Mouse (Mus musculus) olfactory bulb, adult 2 months (tissue): Measurements from ENCODE around the gene Helt. TPM values are rescaled to one million over a fixed set of nuclear protein-coding genes. Genes with fewer than 3 reads are reported as not detected.

ENCODE experiments used
- H3K27ac ChIP-seq: fragments of 200-500 bp; 2 replicates; pipeline ENCODE4 v1.5.1; 2012; ENCODE audit warnings: low read depth, low read length; ENCODE audit not compliant: insufficient read depth
- H3K4me1 ChIP-seq: fragments of 200-500 bp; 2 replicates; pipeline ENCODE4 v1.6.1; 2012; ENCODE audit warnings: low read length; ENCODE audit not compliant: control insufficient read depth, insufficient read depth
- H3K4me3 ChIP-seq: fragments of 200-500 bp; 2 replicates; pipeline ENCODE4 v1.5.1; 2012; ENCODE audit warnings: mild to moderate bottlenecking, low read depth, low read length, moderate library complexity; ENCODE audit not compliant: insufficient read depth
- CTCF ChIP-seq: fragments of 200-500 bp; IDR thresholded peaks from 2 replicates; pipeline ENCODE4 v1.5.1; 2012; ENCODE audit warnings: low read depth, mild to moderate bottlenecking, low read length, moderate library complexity; ENCODE audit not compliant: insufficient read depth
- POLR2A ChIP-seq: fragments of 200-500 bp; IDR thresholded peaks from 2 replicates; pipeline ENCODE4 v1.6.1; 2012; ENCODE audit warnings: mild to moderate bottlenecking, low read depth, low read length, moderate library complexity; ENCODE audit not compliant: insufficient read depth
- WGBS: fragments of 180-500 bp; shearing (Covaris S2); methylation state at CpG from one replicate; pipeline ENCODE4 v1.1.7; 2018; 5-methylcytosine and 5-hydroxymethylcytosine counted together
- polyA plus RNA-seq: library from polyadenylated mRNA; stranded (reverse); fragments of >200 nt; gene quantifications from 2 replicates; pipeline ENCODE4 v1.2.4, GENCODE M21; 2012; ENCODE audit warnings: low replicate concordance; ENCODE audit not compliant: missing spikeins, insufficient read depth, insufficient read length

The Helt gene
- not detected in 2 replicates for polyA plus RNA-seq

DNA sequence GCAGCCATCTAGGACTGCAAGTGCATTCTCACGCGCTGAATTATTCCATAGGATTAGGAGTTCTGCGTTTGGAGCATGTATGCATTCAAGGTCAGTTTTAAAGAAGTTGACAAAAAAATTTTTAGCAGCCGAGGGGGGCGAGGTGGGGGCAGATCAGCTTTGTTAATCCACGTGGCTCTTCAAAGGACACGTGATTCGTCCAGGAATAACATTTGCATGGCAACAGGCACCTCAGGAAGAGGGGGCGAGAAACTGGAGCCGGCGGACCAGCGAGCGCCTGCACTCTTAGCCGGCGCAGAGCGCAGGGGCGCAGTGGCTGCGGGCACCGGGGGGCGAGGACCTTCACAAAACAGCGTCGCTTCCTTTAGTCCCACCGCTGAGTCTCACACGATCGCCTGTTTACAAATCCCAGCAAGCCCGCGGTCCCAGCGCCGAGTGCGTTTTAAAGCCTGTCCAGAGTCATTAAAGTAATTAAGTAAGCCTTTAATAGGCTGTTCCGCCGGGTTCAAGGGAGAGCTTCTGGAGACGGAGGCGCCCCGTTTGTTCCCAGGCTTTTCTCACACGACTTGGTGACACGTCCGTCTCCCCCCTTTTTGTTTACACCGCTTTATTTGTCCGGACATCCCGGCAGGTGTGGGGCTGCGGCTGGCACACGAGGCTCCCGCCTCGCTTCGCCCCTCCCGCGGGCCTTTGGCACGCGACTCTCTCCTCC lies at the start of gene Helt:
TSS of gene Helt (minus strand) at position 491 of the 712 bp plus-strand sequence.
- WGBS = under 1% methylated on average over 50 of the region's 50 CpGs
- H3K27ac ChIP-seq = no peak within 1 kb of the TSS
- peaks cover 21% of the 10 kb centered on the region; the same call in 1 of the 2 replicates for H3K4me1 ChIP-seq
- TF ChIP-seq POLR2A (no peak), CTCF (no peak)
- H3K4me3 ChIP-seq = no peak within 1 kb of the TSS

- no peak overlapping the region for H3K4me3 ChIP-seq
- WGBS = 86% methylated on average over 13 of the region's 13 CpGs
- no peak overlapping the region for H3K27ac ChIP-seq
- H3K4me1 ChIP-seq = no peaks in the 10 kb centered on the region
- TF ChIP-seq CTCF (no peak), POLR2A (no peak)
These were observed 47.8 kb upstream of the Helt start for GRCm38 (mm10) chr8:46342272-46342671.

DNA sequence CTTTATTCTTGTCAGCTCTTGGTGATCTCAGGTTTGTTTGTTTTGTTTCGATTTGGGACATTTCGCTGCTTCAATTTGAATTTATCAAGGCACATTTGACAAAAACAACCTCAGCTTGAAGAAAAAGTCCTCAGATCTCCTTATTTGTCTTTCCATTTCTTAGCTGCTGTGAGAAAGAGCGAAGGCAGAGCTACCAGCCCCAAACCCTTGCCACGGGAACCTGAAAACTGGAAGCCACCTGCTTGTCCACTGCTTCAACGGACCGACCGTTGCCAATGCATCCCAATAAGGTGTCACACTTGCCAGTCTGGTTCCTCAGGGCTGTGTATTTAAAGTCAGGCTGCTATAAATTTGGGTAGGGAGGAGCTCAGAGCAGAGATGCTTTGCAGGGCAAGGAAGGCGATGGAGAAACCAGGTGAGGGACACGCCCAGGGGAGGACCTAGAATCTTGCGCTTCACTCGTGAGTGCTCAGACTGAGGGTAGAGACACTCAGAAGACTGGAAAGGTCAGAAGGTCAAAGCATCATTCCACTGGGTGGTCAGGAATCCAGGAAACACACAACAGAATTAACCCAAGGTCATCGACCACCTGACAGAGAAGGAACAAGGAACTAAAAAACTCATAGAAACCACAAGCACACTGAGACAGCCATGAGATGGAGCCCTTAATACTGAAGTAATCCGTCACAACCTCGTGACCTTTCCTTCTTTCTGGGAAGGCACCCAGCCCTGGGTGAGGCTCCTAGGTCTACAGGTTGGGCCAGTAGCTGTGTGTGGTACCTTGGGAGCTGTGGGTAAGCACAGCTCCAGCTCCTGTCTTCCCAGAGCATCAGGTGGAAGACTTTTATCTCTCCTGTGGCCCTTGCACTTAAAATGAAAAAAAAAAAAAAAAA lies 46.2 kb upstream of the Helt start:
- no peaks in the 10 kb centered on the region for H3K4me1 ChIP-seq
- no peak overlapping the region for H3K4me3 ChIP-seq
- no peak for TF ChIP-seq POLR2A
- TF ChIP-seq CTCF = no peak
- no peak overlapping the region for H3K27ac ChIP-seq
- WGBS = 87% methylated on average over 14 of the region's 14 CpGs

DNA sequence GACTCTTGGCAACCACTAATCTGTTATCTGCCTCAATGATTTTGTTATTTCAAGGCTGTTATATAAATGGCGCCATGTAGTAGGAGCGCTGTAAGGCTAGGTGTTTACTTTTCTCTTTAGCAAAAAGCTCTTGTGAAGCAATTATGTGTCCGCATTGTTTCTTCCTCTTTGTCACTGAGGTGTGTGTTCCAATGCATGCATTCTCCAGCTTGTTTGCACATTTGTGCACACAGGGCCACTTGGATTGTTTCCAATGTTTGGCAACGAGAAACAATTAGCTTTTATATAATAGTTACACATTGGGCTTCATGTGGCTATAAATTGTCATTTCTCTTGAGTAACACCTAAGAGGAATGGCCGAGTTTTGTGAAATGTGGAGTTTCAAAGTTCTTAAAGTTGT lies 44.8 kb upstream of the Helt start:
- TF ChIP-seq POLR2A = no peak
- TF ChIP-seq CTCF = no peak
- no peak overlapping the region for H3K27ac ChIP-seq
- no peak overlapping the region for H3K4me3 ChIP-seq
- H3K4me1 ChIP-seq = no peaks in the 10 kb centered on the region
- 59% methylated on average over 5 of the region's 5 CpGs for WGBS

GRCm38 (mm10) chr8:46336351-46336750 lies 41.9 kb upstream of the Helt start:
- no peak for TF ChIP-seq CTCF
- TF ChIP-seq POLR2A = no peak
- Histone ChIP-seq H3K4me1 (no peaks in the 10 kb centered on the region), H3K27ac (no peak overlapping the region), H3K4me3 (no peak overlapping the region)
- WGBS = 95% methylated on average over 8 of the region's 8 CpGs

DNA sequence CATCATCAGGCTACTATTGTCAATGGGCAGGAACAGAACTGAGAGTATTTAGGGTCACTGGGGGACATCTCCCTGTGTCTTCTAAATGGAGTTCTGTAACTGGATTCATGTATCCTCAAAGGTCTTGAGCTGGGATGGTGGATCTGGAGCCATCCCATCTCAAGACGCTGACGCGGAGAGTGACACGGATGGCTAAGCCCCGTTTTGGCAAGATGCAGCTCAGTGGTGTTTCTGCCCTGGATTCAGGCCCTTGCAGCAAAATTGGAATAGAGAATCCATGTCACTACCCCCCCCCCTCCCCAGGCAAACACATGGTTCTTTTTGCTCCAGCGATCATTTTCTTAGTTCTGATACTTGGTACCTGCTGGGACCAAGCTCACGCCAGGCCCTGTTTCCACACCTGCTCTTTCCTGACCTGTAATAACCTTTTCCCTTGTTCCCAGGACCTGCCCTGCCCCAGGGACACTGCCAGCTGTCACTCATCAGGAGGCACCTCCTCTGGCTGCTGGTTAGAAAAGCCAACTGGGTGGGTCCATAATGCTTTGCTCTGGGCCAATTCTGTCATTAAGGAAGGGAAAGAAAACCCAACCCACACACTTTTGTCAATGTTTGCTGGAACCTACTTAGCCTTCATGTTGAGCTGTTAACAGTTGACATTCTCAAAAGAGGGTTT lies 38.1 kb upstream of the Helt start:
- Histone ChIP-seq H3K4me1 (0 out of 2 replicates have a peak, but pooled peaks cover 2% of the 10 kb centered on the region), H3K4me3 (no peak overlapping the region), H3K27ac (no peak overlapping the region)
- TF ChIP-seq CTCF = no peak
- WGBS = 92% methylated on average over 7 of the region's 7 CpGs

GRCm38 (mm10) chr8:46331801-46332200 lies 37.3 kb upstream of the Helt start:
- WGBS = 73% methylated on average over 5 of the region's 5 CpGs
- no peak overlapping the region for H3K27ac ChIP-seq
- H3K4me1 ChIP-seq = 0 out of 2 replicates have a peak, but pooled peaks cover 2% of the 10 kb centered on the region
- no peak overlapping the region for H3K4me3 ChIP-seq
- no peak for TF ChIP-seq POLR2A
- TF ChIP-seq CTCF = no peak

DNA sequence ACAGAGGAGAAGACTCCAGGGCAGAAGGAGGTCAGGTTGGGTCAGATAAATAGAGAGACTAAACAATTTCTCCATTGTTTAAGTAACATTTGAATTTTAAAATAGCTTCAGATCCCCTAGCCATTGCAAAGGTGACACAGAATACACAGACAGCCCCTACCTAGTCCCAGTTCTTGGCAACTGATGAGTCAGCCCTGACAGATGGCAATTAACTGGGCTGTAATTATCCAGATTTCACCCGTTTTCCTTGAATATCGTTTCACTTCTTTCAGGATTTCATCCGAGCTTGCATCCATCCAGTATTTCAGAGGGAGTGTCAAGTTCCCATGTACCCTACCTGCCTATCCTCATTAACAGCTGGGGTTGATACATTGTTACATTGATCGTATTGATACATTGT lies 34.9 kb upstream of the Helt start:
- TF ChIP-seq CTCF (no peak), POLR2A (no peak)
- no peak overlapping the region for H3K27ac ChIP-seq
- H3K4me3 ChIP-seq = no peak overlapping the region
- WGBS = 40% methylated on average over 4 of the region's 4 CpGs
- 0 out of 2 replicates have a peak, but pooled peaks cover 2% of the 10 kb centered on the region for H3K4me1 ChIP-seq

- Histone ChIP-seq H3K4me3 (no peak overlapping the region), H3K27ac (no peak overlapping the region), H3K4me1 (0 out of 2 replicates have a peak, but pooled peaks cover 2% of the 10 kb centered on the region)
- TF ChIP-seq CTCF (no peak), POLR2A (no peak)
- WGBS = 92% methylated on average over 7 of the region's 7 CpGs
These were observed 32.8 kb upstream of the Helt start for GRCm38 (mm10) chr8:46327284-46327683.
